26 mouse cellular contexts compared by ENCODE assay signal in the genomic region with DNA sequence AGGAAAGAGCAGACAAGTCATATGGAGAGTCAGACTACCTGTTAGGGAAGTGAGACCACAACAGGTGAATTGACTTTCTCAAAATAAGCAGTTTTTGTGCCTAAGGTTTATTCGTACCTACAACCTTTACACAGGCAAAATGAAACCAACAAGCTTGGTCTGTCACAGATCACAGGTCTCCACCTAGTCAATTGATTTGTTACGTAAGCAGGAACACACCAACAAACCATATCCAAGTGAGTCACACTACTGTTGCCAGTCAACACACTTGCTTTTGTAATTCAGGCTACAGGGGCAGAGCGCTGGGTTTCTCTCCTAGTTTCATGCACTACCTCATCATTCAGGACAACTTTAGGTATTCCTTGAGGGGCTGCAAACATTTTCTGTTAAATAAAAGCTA. TPM values are rescaled to one million over a fixed set of nuclear protein-coding genes. Genes with fewer than 3 reads are reported as not detected.
"Had no signal": no experiment of that assay in that cellular context is flagged by ENCODE, and none has a peak within 500 bp of the region (broad histone marks: within the 10 kb centered on the region; RNA-seq: fewer than 3 reads in every experiment).

No protein-coding gene starts in this region.

- H3K4me3 ChIP-seq: heart, embryonic 13.5 days; heart, embryonic 15.5 days; hindbrain, embryonic 13.5 days; hindbrain, embryonic 15.5 days; kidney, embryonic 15.5 days; limb, embryonic 13.5 days; limb, embryonic 15.5 days; liver, embryonic 13.5 days had no signal

- H3K27me3 ChIP-seq: heart, embryonic 13.5 days; heart, embryonic 15.5 days; hindbrain, embryonic 13.5 days; hindbrain, embryonic 15.5 days; kidney, embryonic 15.5 days; limb, embryonic 13.5 days; limb, embryonic 15.5 days; liver, embryonic 13.5 days had no signal

- H3K36me3 ChIP-seq: heart, embryonic 13.5 days; heart, embryonic 15.5 days; hindbrain, embryonic 13.5 days; hindbrain, embryonic 15.5 days; kidney, embryonic 15.5 days; limb, embryonic 13.5 days; limb, embryonic 15.5 days; liver, embryonic 13.5 days had no signal

- H3K9ac ChIP-seq: heart, embryonic 13.5 days; heart, embryonic 15.5 days; hindbrain, embryonic 13.5 days; hindbrain, embryonic 15.5 days; kidney, embryonic 15.5 days; limb, embryonic 13.5 days; limb, embryonic 15.5 days; liver, embryonic 13.5 days had no signal

- DNase-seq: gastrocnemius, postnatal 10 days; gastrocnemius, postnatal 25 days; heart, adult 18-20 months; heart, postnatal 14 days; heart, postnatal 36 days; kidney, adult 11 months; kidney, adult 2 months; kidney, adult 9 months; kidney, postnatal 14 days; kidney, postnatal 36 days; layer of hippocampus, adult 9-11 months; layer of hippocampus, postnatal 36 days; left cerebral cortex, postnatal 4 days; liver, embryonic 13.5 days had no signal

- H3K4me2 ChIP-seq: heart, embryonic 11.5 days; heart, embryonic 13.5 days; heart, embryonic 15.5 days; hindbrain, embryonic 13.5 days; hindbrain, embryonic 15.5 days; kidney, embryonic 15.5 days; limb, embryonic 13.5 days; limb, embryonic 15.5 days; liver, embryonic 13.5 days had no signal

- H3K9me3 ChIP-seq: heart, embryonic 13.5 days; heart, embryonic 15.5 days; hindbrain, embryonic 13.5 days; hindbrain, embryonic 15.5 days; kidney, embryonic 15.5 days; limb, embryonic 13.5 days; limb, embryonic 15.5 days; liver, embryonic 13.5 days had no signal

- ATAC-seq: hindbrain, postnatal 0 days; intestine, embryonic 16.5 days had no signal

- H3K27ac ChIP-seq: heart, embryonic 13.5 days; heart, embryonic 15.5 days; hindbrain, embryonic 13.5 days; hindbrain, embryonic 15.5 days; hindbrain, postnatal 0 days; kidney, embryonic 15.5 days; kidney, postnatal 0 days; limb, embryonic 13.5 days; limb, embryonic 15.5 days; liver, embryonic 13.5 days had no signal

- H3K4me1 ChIP-seq: heart, embryonic 13.5 days; heart, embryonic 15.5 days; hindbrain, embryonic 13.5 days; hindbrain, embryonic 15.5 days; kidney, embryonic 15.5 days; limb, embryonic 13.5 days; limb, embryonic 15.5 days; liver, embryonic 13.5 days had no signal

RNA-seq across cellular contexts. Expression of a gene that starts 28.7 kb away (rescaled TPM):
- total RNA-seq: gastrocnemius, adult 18-20 months; gastrocnemius, postnatal 10 days; gastrocnemius, postnatal 25 days had no signal
